Mouse (Mus musculus): ENCODE data around the gene Ebf1. TPM values are rescaled to one million over a fixed set of nuclear protein-coding genes. Genes with fewer than 3 reads are reported as not detected.

The Ebf1 gene
- total and polyA plus RNA-seq, 2 experiments from 2014 or later: 8.1 to 10.4 TPM

- Histone ChIP-seq H3K36me3 (replicated peaks; ENCODE audit: control insufficient read depth, insufficient read depth, low read length) (no peaks in the 10 kb centered on the region), H3K9ac (replicated peaks; ENCODE audit: low read depth, low read length) (no peak overlapping the region), H3K4me2 (ENCODE audit: low read depth, low read length) (peak overlapping the region; percentile 44), H3K4me1 (ENCODE audit: control insufficient read depth, insufficient read depth) (peaks cover 15% of the 10 kb centered on the region; the same call in 1 of the 2 replicates), H3K27ac (ENCODE audit: low read depth) (peak overlapping the region; percentile 84), H3K9me3 (replicated peaks; ENCODE audit: control insufficient read depth, low read length) (no peaks in the 10 kb centered on the region), H3K4me3 (ENCODE audit: low read depth, low read length) (peak overlapping the region; percentile 23), H3K27me3 (ENCODE audit: control insufficient read depth, insufficient read depth, low read length) (no peaks in the 10 kb centered on the region)
- 20% methylated on average over 3 of the region's 3 CpGs for whole genome bisulfite sequencing
- DNase-seq (ENCODE audit: low spot score) (no peak), ATAC-seq (ENCODE audit: insufficient read depth, low read depth) (no peak)
- TF ChIP-seq CTCF (IDR thresholded peaks at IDR 0.05; ENCODE audit: low read depth) (no peak), EP300 (IDR thresholded peaks at IDR 0.05; ENCODE audit: low read depth) (no peak)
Measured at GRCm38 (mm10) chr11:44685129-44685528, 68.0 kb downstream of the Ebf1 start.

- peaks cover 17% of the 10 kb centered on the region; the same call in 1 of the 2 replicates for H3K4me1 ChIP-seq (ENCODE audit: control insufficient read depth, insufficient read depth)
- peak overlapping the region; percentile 18 for H3K4me3 ChIP-seq (ENCODE audit: low read depth, low read length)
- no peak for TF ChIP-seq CTCF (IDR thresholded peaks at IDR 0.05; ENCODE audit: low read depth)
- TF ChIP-seq EP300 (IDR thresholded peaks at IDR 0.05; ENCODE audit: low read depth): no peak
- 28% methylated on average over 21 of the region's 21 CpGs for WGBS
- no peaks in the 10 kb centered on the region for H3K36me3 ChIP-seq (replicated peaks; ENCODE audit: control insufficient read depth, insufficient read depth, low read length)
- no peaks in the 10 kb centered on the region for H3K27me3 ChIP-seq (ENCODE audit: control insufficient read depth, insufficient read depth, low read length)
- peak overlapping the region; percentile 84 for H3K27ac ChIP-seq (ENCODE audit: low read depth)
- ATAC-seq (ENCODE audit: insufficient read depth, low read depth): no peak; the same call in 1 of the 2 replicates
- DNase-seq (ENCODE audit: low spot score): no peak
- peak overlapping the region; percentile 44 for H3K4me2 ChIP-seq (ENCODE audit: low read depth, low read length)
- 0 out of 2 replicates have a peak overlapping the region, but pooled peaks have one; percentile 35 for H3K9ac ChIP-seq (replicated peaks; ENCODE audit: low read depth, low read length)
- H3K9me3 ChIP-seq (replicated peaks; ENCODE audit: control insufficient read depth, low read length): no peaks in the 10 kb centered on the region
Measured at GRCm38 (mm10) chr11:44685911-44686361, 68.8 kb downstream of the Ebf1 start.

GRCm38 (mm10) chr11:44686378-44686777 lies 69.3 kb downstream of the Ebf1 start:
- H3K4me2 ChIP-seq (ENCODE audit: low read depth, low read length): peak overlapping the region; percentile 44

GRCm38 (mm10) chr11:44688542-44688941 lies 71.4 kb downstream of the Ebf1 start:
- Histone ChIP-seq H3K9me3 (replicated peaks; ENCODE audit: control insufficient read depth, low read length) (no peaks in the 10 kb centered on the region), H3K4me3 (ENCODE audit: low read depth, low read length) (no peak overlapping the region), H3K9ac (replicated peaks; ENCODE audit: low read depth, low read length) (no peak overlapping the region), H3K27me3 (ENCODE audit: control insufficient read depth, insufficient read depth, low read length) (no peaks in the 10 kb centered on the region), H3K4me2 (ENCODE audit: low read depth, low read length) (no peak overlapping the region), H3K4me1 (ENCODE audit: control insufficient read depth, insufficient read depth) (peaks cover 9% of the 10 kb centered on the region; the same call in 1 of the 2 replicates), H3K27ac (ENCODE audit: low read depth) (no peak overlapping the region), H3K36me3 (replicated peaks; ENCODE audit: control insufficient read depth, insufficient read depth, low read length) (no peaks in the 10 kb centered on the region)
- TF ChIP-seq EP300 (IDR thresholded peaks at IDR 0.05; ENCODE audit: low read depth): no peak
- TF ChIP-seq CTCF (IDR thresholded peaks at IDR 0.05; ENCODE audit: low read depth): no peak
- 67% methylated on average over 3 of the region's 3 CpGs for WGBS
- ATAC-seq (ENCODE audit: insufficient read depth, low read depth) (no peak), DNase-seq (ENCODE audit: low spot score) (no peak)

More at GRCm38 (mm10) chr11:44686378-44686777, 69.3 kb downstream of the Ebf1 start:
- Histone ChIP-seq H3K27ac (ENCODE audit: low read depth) (peak overlapping the region; percentile 84), H3K4me3 (ENCODE audit: low read depth, low read length) (no peak overlapping the region), H3K36me3 (replicated peaks; ENCODE audit: control insufficient read depth, insufficient read depth, low read length) (no peaks in the 10 kb centered on the region), H3K9me3 (replicated peaks; ENCODE audit: control insufficient read depth, low read length) (no peaks in the 10 kb centered on the region), H3K27me3 (ENCODE audit: control insufficient read depth, insufficient read depth, low read length) (no peaks in the 10 kb centered on the region), H3K9ac (replicated peaks; ENCODE audit: low read depth, low read length) (0 out of 2 replicates have a peak overlapping the region, but pooled peaks have one; percentile 35), H3K4me1 (ENCODE audit: control insufficient read depth, insufficient read depth) (peaks cover 17% of the 10 kb centered on the region; the same call in 1 of the 2 replicates)
- 68% methylated on average over 12 of the region's 12 CpGs for WGBS
- no peak for TF ChIP-seq CTCF (IDR thresholded peaks at IDR 0.05; ENCODE audit: low read depth)
- TF ChIP-seq EP300 (IDR thresholded peaks at IDR 0.05; ENCODE audit: low read depth): no peak
- ATAC-seq (ENCODE audit: insufficient read depth, low read depth) (no peak), DNase-seq (ENCODE audit: low spot score) (no peak)

- Histone ChIP-seq H3K27ac (ENCODE audit: low read depth) (peak overlapping the region; percentile 33), H3K36me3 (replicated peaks; ENCODE audit: control insufficient read depth, insufficient read depth, low read length) (no peaks in the 10 kb centered on the region), H3K4me3 (ENCODE audit: low read depth, low read length) (no peak overlapping the region), H3K9me3 (replicated peaks; ENCODE audit: control insufficient read depth, low read length) (no peaks in the 10 kb centered on the region), H3K4me1 (ENCODE audit: control insufficient read depth, insufficient read depth) (peaks cover 8% of the 10 kb centered on the region; the same call in 1 of the 2 replicates), H3K27me3 (ENCODE audit: control insufficient read depth, insufficient read depth, low read length) (no peaks in the 10 kb centered on the region), H3K9ac (replicated peaks; ENCODE audit: low read depth, low read length) (no peak overlapping the region), H3K4me2 (ENCODE audit: low read depth, low read length) (no peak overlapping the region)
- whole genome bisulfite sequencing: 61% methylated on average over 7 of the region's 7 CpGs
- ATAC-seq (ENCODE audit: insufficient read depth, low read depth) (no peak), DNase-seq (ENCODE audit: low spot score) (no peak)
- TF ChIP-seq CTCF (IDR thresholded peaks at IDR 0.05; ENCODE audit: low read depth) (no peak), EP300 (IDR thresholded peaks at IDR 0.05; ENCODE audit: low read depth) (no peak)
Measured at GRCm38 (mm10) chr11:44689571-44690264, 72.6 kb downstream of the Ebf1 start.
